Mouse (Mus musculus): ENCODE measurements around the gene Fndc9. TPM values are rescaled to one million over a fixed set of nuclear protein-coding genes. Genes with fewer than 3 reads are reported as not detected.

Fndc9 gene
- polyA plus RNA-seq (2014; fragmentation: Nextera tagmentation; extraction: Ambion mirVana): 5.1 and 5.9 TPM in 2 replicates

DNA sequence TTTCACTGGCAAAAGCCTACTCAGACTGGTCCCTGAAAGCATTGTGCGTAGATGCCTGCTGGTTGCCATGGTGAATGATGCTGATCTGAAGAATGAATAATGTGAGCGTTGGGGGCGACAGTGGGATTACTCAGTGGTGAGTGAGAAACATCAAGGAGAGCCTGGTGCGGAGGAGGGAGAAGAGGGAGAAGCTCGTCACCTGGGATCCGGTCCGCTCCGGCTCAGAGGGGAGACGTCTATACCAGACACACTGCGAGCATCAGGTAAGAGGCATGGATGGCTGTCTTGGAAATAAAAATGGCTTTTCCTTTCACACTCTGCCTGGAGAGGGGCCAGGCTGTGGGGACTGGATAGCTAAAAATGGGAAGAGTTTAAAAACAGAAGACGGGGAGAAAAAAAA, at the start of gene Fndc9:
TSS of gene Fndc9 (plus strand) at position 198 of the 400 bp plus-strand sequence.
- Histone ChIP-seq H3K36me3 (ENCODE audit: control insufficient read depth, insufficient read depth, low read length) (peaks cover 55% of the 10 kb centered on the region), H3K4me3 (ENCODE audit: low read depth, low read length) (no peak within 1 kb of the TSS), H3K4me2 (ENCODE audit: low read length) (no peak within 1 kb of the TSS), H3K9me3 (replicated peaks; ENCODE audit: control insufficient read depth, low read length) (no peaks in the 10 kb centered on the region), H3K27me3 (replicated peaks; ENCODE audit: control insufficient read depth, insufficient read depth, low read length) (no peaks in the 10 kb centered on the region), H3K9ac (ENCODE audit: low read length) (no peak within 1 kb of the TSS), H3K27ac (ENCODE audit: low read depth, low read length) (peak within 1 kb of the TSS; percentile 55; the same call in 1 of the 2 replicates), H3K4me1 (ENCODE audit: control insufficient read depth, insufficient read depth, low read length) (peaks cover 12% of the 10 kb centered on the region; the same call in 1 of the 2 replicates)
- ATAC-seq (peak; percentile 76), DNase-seq (ENCODE audit: low spot score) (peak; percentile 83)
- WGBS: 17% methylated on average over 11 of the region's 11 CpGs

DNA sequence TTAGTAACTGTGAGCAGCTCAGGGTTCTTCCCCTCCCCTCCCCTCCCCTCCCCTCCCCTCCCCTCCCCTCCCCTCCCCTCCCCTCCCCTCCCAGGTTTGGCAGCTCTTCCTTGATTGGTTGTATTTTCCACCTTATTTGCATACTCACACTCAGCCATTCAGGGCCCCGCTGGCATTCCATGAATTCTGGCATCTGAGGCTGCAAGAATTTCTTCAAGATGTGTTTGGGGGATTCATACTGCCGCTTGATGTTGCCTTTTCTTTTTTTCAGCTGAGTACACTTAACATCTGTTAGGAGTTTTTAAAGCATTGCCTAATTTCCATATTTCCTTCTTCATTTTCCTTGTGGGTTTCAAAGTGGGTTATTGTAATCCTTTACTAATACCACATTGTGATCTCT, 47.0 kb upstream of the Fndc9 start:
- Histone ChIP-seq H3K27ac (ENCODE audit: low read depth, low read length) (no peak overlapping the region), H3K4me3 (ENCODE audit: low read depth, low read length) (no peak overlapping the region), H3K4me2 (ENCODE audit: low read length) (no peak overlapping the region), H3K9ac (ENCODE audit: low read length) (no peak overlapping the region), H3K4me1 (ENCODE audit: control insufficient read depth, insufficient read depth, low read length) (no peaks in the 10 kb centered on the region), H3K9me3 (replicated peaks; ENCODE audit: control insufficient read depth, low read length) (no peaks in the 10 kb centered on the region), H3K27me3 (replicated peaks; ENCODE audit: control insufficient read depth, insufficient read depth, low read length) (no peaks in the 10 kb centered on the region), H3K36me3 (ENCODE audit: control insufficient read depth, insufficient read depth, low read length) (peaks cover 3% of the 10 kb centered on the region)
- 70% methylated on average over 2 of the region's 2 CpGs for WGBS
- peak; percentile 20 for DNase-seq (ENCODE audit: low spot score)
- no peak for ATAC-seq

DNA sequence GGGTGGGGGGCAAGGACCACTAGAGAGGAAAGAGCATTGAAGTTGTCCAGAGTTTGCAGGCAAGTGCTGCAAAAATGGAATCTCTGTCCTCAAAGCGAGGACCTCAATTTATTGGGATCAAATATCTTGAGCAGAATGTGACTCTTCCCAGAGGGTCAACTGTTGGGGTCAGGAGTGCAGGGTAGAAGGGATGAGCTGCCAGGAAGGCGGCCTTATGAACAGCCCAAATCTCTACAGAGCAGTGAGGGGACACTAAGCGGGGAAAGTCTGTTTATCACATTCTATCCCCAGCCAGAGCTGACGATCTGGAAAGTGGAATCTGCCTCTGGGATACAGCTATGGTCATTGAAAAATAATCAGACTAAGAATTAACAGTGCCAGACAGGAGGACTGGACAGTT, 41.2 kb upstream of the Fndc9 start:
- no peak for ATAC-seq
- 91% methylated on average over 4 of the region's 4 CpGs for WGBS

DNA sequence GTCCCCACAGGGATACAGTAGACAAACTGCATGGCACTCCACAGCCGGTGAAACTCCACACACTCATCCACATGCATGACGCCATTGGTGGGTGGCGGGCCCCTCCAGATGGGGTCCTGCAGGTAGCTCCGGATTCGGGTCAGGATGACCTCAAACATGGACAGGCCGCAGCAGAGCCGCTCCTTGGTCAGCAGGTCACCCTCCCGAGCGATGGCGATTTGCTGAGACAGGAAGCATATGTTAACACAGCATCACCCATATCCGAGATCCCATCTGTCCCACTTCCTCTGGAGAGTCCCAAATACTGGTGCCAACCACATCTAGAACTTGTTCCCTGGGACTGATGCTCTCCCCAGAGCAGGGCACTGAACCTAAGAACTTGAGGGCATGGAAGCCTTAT, 34.7 kb upstream of the Fndc9 start:
- Histone ChIP-seq H3K4me3 (ENCODE audit: low read depth, low read length) (no peak overlapping the region), H3K4me2 (ENCODE audit: low read length) (no peak overlapping the region), H3K27ac (ENCODE audit: low read depth, low read length) (no peak overlapping the region), H3K27me3 (replicated peaks; ENCODE audit: control insufficient read depth, insufficient read depth, low read length) (no peaks in the 10 kb centered on the region), H3K36me3 (ENCODE audit: control insufficient read depth, insufficient read depth, low read length) (peaks cover 81% of the 10 kb centered on the region), H3K9ac (ENCODE audit: low read length) (no peak overlapping the region), H3K9me3 (replicated peaks; ENCODE audit: control insufficient read depth, low read length) (no peaks in the 10 kb centered on the region), H3K4me1 (ENCODE audit: control insufficient read depth, insufficient read depth, low read length) (no peaks in the 10 kb centered on the region)
- DNase-seq (ENCODE audit: low spot score) (no peak), ATAC-seq (no peak)
- WGBS: 95% methylated on average over 11 of the region's 11 CpGs

More for the DNA sequence above, 41.2 kb upstream of the Fndc9 start:
- Histone ChIP-seq H3K9ac (ENCODE audit: low read length) (no peak overlapping the region), H3K4me1 (ENCODE audit: control insufficient read depth, insufficient read depth, low read length) (no peaks in the 10 kb centered on the region), H3K36me3 (ENCODE audit: control insufficient read depth, insufficient read depth, low read length) (peaks cover 54% of the 10 kb centered on the region), H3K4me3 (ENCODE audit: low read depth, low read length) (no peak overlapping the region), H3K4me2 (ENCODE audit: low read length) (no peak overlapping the region), H3K27ac (ENCODE audit: low read depth, low read length) (no peak overlapping the region), H3K27me3 (replicated peaks; ENCODE audit: control insufficient read depth, insufficient read depth, low read length) (no peaks in the 10 kb centered on the region), H3K9me3 (replicated peaks; ENCODE audit: control insufficient read depth, low read length) (no peaks in the 10 kb centered on the region)
- DNase-seq (ENCODE audit: low spot score): no peak

DNA sequence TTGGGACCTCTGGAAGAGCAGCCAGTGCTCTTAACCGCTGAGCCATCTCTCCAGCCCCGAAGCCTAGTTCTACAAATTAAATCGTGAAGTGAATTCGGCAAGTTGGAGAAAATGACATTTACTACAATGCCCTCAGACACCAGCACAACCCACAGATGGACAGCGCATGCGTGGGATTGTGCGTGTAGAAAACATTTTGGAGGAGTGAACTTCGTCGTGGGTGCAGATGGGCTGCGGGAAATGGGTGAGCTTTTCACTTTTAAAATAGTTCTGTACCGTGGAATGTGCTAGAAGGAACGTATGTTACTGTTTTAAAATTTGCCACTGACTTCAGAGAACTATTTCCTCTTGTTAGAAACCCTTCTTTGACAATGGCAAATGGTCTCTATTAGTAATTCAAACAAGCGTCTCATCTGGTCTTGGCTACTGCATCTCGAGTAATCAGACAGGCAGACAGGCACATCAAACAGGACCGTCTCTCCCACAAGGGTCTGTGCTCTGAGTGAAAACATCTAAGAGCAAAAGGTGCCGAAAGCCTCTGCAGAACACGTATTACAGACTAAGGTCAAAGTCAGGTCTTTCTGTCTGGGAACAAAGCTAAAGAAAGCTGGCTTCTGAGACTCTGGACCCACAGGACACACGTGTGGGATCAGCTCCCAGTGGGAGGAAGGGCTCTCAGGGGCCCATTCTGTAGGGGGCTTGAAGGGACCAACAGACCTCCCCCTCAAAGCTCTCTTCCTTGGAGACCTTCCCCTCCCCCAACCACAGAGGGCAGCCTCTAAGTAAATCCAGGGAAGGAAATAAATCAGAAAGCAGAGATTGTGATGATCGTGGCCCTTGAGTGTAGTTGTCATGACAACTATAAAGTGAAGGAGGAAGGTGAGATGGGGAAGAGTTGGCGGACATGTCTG, 33.4 kb upstream of the Fndc9 start:
- no peaks in the 10 kb centered on the region for H3K27me3 ChIP-seq (replicated peaks; ENCODE audit: control insufficient read depth, insufficient read depth, low read length)
- no peak overlapping the region for H3K4me3 ChIP-seq (ENCODE audit: low read depth, low read length)
- H3K4me1 ChIP-seq (ENCODE audit: control insufficient read depth, insufficient read depth, low read length): no peaks in the 10 kb centered on the region
- peaks cover 80% of the 10 kb centered on the region for H3K36me3 ChIP-seq (ENCODE audit: control insufficient read depth, insufficient read depth, low read length)
- 83% methylated on average over 20 of the region's 20 CpGs for WGBS
- ATAC-seq (no peak), DNase-seq (ENCODE audit: low spot score) (no peak)
- H3K9ac ChIP-seq (ENCODE audit: low read length): no peak overlapping the region
- H3K27ac ChIP-seq (ENCODE audit: low read depth, low read length): no peak overlapping the region
- H3K9me3 ChIP-seq (replicated peaks; ENCODE audit: control insufficient read depth, low read length): no peaks in the 10 kb centered on the region
- H3K4me2 ChIP-seq (ENCODE audit: low read length): no peak overlapping the region

DNA sequence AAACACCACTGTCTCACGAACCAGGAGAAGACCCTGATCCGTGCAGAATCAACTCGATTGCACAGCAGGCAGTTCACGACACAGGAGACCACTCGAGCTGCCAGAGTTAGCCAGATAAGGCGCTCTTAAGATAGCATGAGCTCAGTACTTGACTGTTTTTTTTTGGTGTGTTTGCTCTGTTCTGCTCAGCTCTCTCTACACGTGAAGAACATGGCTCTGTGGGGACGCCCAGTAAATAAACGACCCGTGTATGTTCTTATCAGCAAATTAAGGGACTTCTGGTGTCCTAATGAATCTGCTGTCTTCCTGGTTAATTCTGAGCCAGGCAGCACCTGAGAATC, 32.8 kb upstream of the Fndc9 start:
- Histone ChIP-seq H3K9me3 (replicated peaks; ENCODE audit: control insufficient read depth, low read length) (no peaks in the 10 kb centered on the region), H3K9ac (ENCODE audit: low read length) (no peak overlapping the region), H3K27me3 (replicated peaks; ENCODE audit: control insufficient read depth, insufficient read depth, low read length) (no peaks in the 10 kb centered on the region), H3K36me3 (ENCODE audit: control insufficient read depth, insufficient read depth, low read length) (peaks cover 80% of the 10 kb centered on the region), H3K4me1 (ENCODE audit: control insufficient read depth, insufficient read depth, low read length) (no peaks in the 10 kb centered on the region), H3K4me3 (ENCODE audit: low read depth, low read length) (no peak overlapping the region), H3K4me2 (ENCODE audit: low read length) (no peak overlapping the region), H3K27ac (ENCODE audit: low read depth, low read length) (no peak overlapping the region)
- no peak for ATAC-seq
- WGBS: 81% methylated on average over 10 of the region's 10 CpGs
- no peak for DNase-seq (ENCODE audit: low spot score)

DNA sequence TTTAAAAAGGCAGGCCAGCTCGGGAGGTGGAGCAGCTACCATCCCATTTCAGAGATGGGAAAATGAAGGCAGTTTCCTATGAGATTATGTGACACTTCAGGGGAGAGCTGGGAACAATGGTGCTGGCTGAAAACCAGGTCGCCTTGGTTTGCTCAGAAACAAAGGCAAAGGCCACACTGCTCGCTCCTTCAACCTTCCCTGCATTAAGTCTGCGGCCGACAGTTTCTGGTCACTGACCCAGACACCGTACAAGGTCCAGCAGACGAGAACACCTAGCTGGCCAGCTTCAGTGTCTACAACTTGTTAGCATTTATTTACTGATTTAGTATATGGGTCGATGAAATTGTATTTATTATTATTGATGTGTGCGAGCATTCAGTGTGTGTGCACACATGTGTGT, 30.5 kb upstream of the Fndc9 start:
- Histone ChIP-seq H3K4me1 (ENCODE audit: control insufficient read depth, insufficient read depth, low read length) (no peaks in the 10 kb centered on the region), H3K36me3 (ENCODE audit: control insufficient read depth, insufficient read depth, low read length) (peaks cover 78% of the 10 kb centered on the region), H3K9me3 (replicated peaks; ENCODE audit: control insufficient read depth, low read length) (no peaks in the 10 kb centered on the region), H3K9ac (ENCODE audit: low read length) (no peak overlapping the region), H3K4me2 (ENCODE audit: low read length) (no peak overlapping the region), H3K27ac (ENCODE audit: low read depth, low read length) (no peak overlapping the region), H3K4me3 (ENCODE audit: low read depth, low read length) (no peak overlapping the region), H3K27me3 (replicated peaks; ENCODE audit: control insufficient read depth, insufficient read depth, low read length) (no peaks in the 10 kb centered on the region)
- 89% methylated on average over 9 of the region's 9 CpGs for WGBS
- DNase-seq (ENCODE audit: low spot score) (no peak), ATAC-seq (no peak)

DNA sequence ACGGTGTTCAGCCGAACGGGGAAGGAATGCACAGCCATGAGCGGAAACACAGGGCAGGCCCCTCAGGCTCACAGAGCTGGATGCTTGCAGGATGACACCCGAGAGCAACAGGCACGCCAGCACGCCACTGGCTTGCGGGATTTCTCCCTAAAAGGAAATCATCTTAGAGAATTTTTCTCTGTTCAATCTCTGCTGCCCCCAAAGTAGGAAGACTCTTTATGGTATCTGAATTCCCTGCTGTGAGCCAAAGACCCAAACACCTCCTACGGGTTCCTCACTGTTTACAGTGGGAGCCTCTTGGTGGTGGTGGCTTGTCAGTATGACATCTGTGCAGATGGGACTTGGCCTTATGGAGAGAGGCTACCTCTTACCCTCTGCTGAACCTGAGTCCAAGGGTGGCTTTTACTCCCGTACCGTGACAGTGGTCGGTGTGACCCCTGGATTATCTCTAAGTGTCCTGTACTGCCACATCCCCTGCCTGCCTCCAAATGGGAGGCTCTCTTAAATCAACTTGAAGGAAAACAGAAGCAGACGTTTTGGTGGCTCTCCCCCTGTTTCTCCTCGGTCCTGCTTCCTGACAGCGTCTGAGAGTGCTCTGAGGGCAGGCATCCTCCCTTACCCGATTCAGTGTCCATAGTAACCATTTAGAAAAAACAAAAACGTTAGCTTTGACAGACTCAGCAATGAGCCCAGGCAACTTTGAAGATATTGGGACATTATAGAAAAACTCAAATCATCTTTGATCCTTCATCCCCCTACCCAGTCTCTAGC, 29.5 kb upstream of the Fndc9 start:
- Histone ChIP-seq H3K36me3 (ENCODE audit: control insufficient read depth, insufficient read depth, low read length) (peaks cover 72% of the 10 kb centered on the region), H3K4me3 (ENCODE audit: low read depth, low read length) (no peak overlapping the region), H3K9me3 (replicated peaks; ENCODE audit: control insufficient read depth, low read length) (no peaks in the 10 kb centered on the region), H3K27ac (ENCODE audit: low read depth, low read length) (no peak overlapping the region), H3K4me1 (ENCODE audit: control insufficient read depth, insufficient read depth, low read length) (no peaks in the 10 kb centered on the region), H3K27me3 (replicated peaks; ENCODE audit: control insufficient read depth, insufficient read depth, low read length) (no peaks in the 10 kb centered on the region), H3K9ac (ENCODE audit: low read length) (no peak overlapping the region), H3K4me2 (ENCODE audit: low read length) (no peak overlapping the region)
- WGBS: 83% methylated on average over 17 of the region's 17 CpGs
- no peak for ATAC-seq
- DNase-seq (ENCODE audit: low spot score): no peak

DNA sequence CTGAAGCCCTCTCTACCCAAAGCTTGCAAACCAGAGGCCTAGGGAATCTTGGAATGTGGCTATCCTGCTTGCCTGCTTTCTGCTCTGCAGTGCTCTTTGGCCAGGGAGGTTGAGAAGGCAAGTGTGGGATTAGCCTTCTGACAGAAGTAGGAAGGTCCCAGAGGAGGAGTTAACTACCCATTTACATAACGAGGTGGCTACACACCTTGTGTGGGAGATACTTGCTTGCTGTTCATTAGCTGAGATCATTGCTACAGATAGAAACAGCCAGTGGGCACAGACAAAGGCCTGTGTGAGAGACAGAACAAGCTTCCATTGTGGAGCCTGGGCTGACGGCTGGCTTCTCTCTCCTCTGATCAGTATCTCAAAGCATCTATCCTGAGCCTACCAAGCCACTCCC, 25.4 kb upstream of the Fndc9 start:
- no peak for ATAC-seq
- no peaks in the 10 kb centered on the region for H3K27me3 ChIP-seq (replicated peaks; ENCODE audit: control insufficient read depth, insufficient read depth, low read length)
- H3K36me3 ChIP-seq (ENCODE audit: control insufficient read depth, insufficient read depth, low read length): peaks cover 59% of the 10 kb centered on the region
- no peaks in the 10 kb centered on the region for H3K9me3 ChIP-seq (replicated peaks; ENCODE audit: control insufficient read depth, low read length)
- no peak overlapping the region for H3K9ac ChIP-seq (ENCODE audit: low read length)
- WGBS: 19% methylated on average over 2 of the region's 2 CpGs
- H3K4me2 ChIP-seq (ENCODE audit: low read length): no peak overlapping the region
- no peaks in the 10 kb centered on the region for H3K4me1 ChIP-seq (ENCODE audit: control insufficient read depth, insufficient read depth, low read length)
- H3K4me3 ChIP-seq (ENCODE audit: low read depth, low read length): no peak overlapping the region
- H3K27ac ChIP-seq (ENCODE audit: low read depth, low read length): no peak overlapping the region
- DNase-seq (ENCODE audit: low spot score): no peak

All from forebrain, embryonic 14.5 days (tissue).